Mouse (Mus musculus): ENCODE results near the gene Olfr73.
"Not testable (repeated sequence)": the region's sequence is repeated elsewhere in the genome, so short reads cannot be mapped to it uniquely, and the experiment has no call there.

The Olfr73 gene

DNA sequence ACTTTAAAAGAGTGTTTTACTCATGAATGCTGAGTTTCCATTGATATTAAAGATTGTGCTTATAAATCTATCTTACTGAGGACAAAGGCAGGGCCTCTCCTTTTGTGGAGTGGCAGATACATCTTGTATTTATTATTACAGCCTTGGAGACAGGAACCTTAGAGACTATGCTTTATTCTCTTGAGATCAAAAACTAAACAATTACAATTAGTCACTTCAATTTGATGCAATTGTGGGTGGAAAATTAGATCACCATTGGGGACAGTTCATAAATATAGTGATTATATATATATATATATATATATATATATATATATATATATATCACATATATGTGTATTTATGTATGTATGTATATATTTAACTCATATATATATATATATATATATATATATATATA, at the start of gene Olfr73:
Olfr73 (minus strand) TSS at position 101 of the 400 bp plus-strand sequence.
- POLR2A ChIA-PET, result no interaction called here
- CTCF ChIA-PET, result no interaction called here

DNA sequence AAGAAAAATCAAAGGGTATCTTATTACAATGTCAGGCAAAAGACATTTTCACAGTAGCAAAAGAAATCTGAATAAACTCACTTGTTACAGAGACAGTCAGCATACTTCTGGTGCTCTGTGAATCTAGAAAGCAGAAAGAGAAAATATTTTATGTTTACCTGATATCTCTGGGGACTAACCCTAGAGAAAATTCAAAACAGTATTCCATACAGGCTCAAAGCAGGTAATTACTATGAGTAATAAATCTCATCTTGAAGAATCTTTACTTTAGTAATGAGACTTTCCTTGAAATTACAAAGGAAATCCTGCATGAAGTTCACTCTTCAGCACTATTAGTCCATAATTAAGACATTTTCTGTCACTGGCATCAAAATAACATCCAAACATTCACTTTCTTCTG, 34.2 kb upstream of the Olfr73 start, which contains the start of gene Olfr1163:
Olfr1163 (minus strand) TSS at position 101 of the 400 bp plus-strand sequence.
- ChIA-PET CTCF (no interaction called here), POLR2A (no interaction called here)

DNA sequence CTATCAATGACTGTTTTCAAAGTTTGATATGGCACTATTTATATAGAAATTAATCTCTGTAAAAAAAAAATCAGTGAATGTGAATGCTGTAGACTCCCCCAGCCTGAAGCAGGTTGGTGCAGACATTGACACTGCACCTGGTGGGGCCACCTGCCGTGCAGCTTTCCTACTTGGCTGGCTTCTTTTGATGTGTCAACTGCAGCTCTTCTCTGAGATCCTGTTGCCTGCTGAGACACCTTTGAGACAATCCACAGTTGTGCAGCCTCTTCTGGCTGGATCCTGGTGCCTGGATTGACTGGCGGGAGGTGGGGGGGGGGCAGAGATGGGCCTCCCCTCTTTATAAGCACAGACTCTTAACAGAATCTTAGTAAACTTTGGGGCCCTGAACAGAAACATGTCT, 26.1 kb upstream of the Olfr73 start:
- ChIA-PET CTCF (interaction anchor here in 1 of 4 experiments (0.6 kb wide), 1 partner anchor 314 kb away, joined by 3 read pairs; no protein-coding TSS in a partner anchor), POLR2A (no interaction called here)

DNA sequence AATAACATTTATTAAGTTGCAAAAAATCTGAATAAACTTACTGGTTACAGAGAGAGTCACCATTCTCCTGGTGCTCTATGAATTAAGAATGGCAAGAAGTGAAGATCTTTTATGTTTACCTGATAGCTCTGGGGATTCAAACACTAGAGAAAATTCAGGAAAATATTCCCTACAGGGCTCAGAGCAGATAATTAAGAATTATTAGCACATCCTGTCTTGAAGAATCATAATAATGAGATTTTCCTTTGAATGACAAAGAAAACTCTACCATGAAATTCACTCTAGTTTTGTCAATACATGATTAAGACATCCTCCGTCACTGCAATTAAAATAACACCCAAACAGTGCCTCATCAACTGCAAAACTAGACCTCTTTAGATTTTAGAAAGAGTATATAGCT, 13.5 kb upstream of the Olfr73 start, which contains the start of gene Olfr1162:
Olfr1162 (minus strand) TSS at position 101 of the 400 bp plus-strand sequence.
- ChIA-PET CTCF (no interaction called here), POLR2A (no interaction called here)

DNA sequence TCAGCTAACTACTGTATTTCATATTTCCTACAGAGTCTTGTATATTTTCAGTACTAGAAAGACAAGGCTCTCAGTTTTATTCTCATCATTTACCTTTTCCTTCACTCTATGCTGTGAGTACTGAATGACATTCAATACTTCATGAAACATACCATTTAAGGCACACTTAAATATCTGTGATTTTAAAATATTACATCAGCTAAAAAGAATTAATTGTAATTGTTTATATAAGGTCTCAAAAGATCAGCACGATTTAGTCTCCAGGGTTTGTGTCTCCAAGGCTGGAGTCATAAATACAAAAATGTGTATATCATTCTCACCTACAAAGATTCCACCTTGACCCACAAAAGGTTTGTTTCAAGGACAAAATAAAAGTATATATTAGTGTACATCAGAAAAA, 15.0 kb downstream of the Olfr73 start, which contains the start of gene Olfr1161:
Olfr1161 (plus strand) TSS at position 301 of the 400 bp plus-strand sequence.
- CTCF ChIA-PET, POLR2A ChIA-PET: not testable (repeated sequence)

DNA sequence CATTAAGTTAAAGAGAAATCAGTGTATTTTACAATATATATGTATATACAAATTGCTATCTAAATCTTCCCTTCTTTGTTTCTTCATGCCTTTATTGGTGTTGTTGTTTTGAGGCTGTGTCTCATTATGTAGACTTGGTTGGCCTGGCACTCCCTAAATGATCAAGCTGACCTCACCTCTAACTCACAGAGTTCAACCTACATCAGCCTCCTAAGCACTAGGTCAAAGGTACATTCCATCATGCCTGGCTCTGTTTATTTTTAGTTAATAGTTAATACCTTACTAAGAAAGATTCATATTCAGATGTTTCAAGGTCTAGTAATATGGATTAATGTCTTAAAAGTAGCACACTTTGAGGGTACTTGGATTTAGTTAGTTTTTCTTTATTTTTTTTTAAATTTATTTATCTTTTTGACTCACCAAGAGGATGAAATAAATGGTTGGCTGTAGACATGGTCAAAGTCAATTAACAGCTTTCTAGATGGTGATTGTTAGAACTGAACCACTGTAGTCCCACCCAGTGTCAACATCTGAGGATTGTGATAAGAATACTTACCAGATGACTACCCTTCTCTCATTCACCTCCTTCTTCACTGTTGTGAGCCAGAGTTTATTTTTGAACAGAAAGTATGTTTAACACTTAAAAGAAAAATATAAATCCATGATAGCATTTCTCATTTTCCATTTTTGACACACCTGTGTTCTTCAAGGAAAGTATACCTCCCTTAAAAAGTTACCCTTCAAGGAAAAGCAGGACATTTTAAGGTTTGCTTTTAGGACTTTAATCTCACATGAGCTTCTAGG, 29.8 kb downstream of the Olfr73 start, which contains the start of gene Olfr1160:
Olfr1160 (minus strand) TSS at position 754 of the 804 bp plus-strand sequence.
- ChIA-PET POLR2A (no interaction called here), CTCF (no interaction called here)

DNA sequence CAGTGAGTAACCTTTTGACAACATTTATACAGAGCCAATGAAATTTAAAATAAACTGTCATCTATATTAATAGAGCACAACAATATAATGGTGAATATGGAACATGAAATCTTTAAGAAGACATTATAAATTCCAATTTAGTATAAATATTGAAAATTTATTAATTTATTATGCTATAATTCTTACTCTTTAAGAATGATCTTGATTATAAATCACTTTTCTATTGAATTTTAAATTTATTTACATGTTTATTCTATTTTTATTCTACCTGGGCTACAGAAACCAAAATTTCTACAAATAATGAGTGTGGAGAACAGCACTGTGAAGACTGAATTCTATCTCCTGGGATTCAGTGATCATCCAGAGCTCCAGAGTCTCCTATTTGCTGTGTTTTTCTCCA, 47.7 kb downstream of the Olfr73 start, which contains the start of gene Olfr1158:
Olfr1158 (plus strand) TSS at position 301 of the 400 bp plus-strand sequence.
- POLR2A ChIA-PET, result no interaction called here
- CTCF ChIA-PET, result no interaction called here
